Mouse (Mus musculus): ENCODE data around the gene Fcho1.

The Fcho1 gene

GRCm38 (mm10) chr8:71658515-71659049 lies 66.9 kb downstream of the Fcho1 start:
- no peak for DNase-seq
